Mouse (Mus musculus): Measurements from ENCODE around the gene Klrg2. TPM values are rescaled to one million over a fixed set of nuclear protein-coding genes. Genes with fewer than 3 reads are reported as not detected.

The Klrg2 gene
- polyA plus RNA-seq, 1 experiment from 2014 or later, result 0.12 TPM

- 32% methylated on average over 2 of the region's 2 CpGs for WGBS
- Histone ChIP-seq H3K27ac (ENCODE audit: low read depth, low read length) (peak overlapping the region; percentile 58; the same call in 1 of the 2 replicates), H3K4me3 (ENCODE audit: low read depth, low read length) (no peak overlapping the region), H3K36me3 (ENCODE audit: control insufficient read depth, insufficient read depth, low read length) (peaks cover 8% of the 10 kb centered on the region; the same call in 1 of the 2 replicates), H3K27me3 (replicated peaks; ENCODE audit: control insufficient read depth, insufficient read depth, low read length) (no peaks in the 10 kb centered on the region), H3K4me1 (replicated peaks; ENCODE audit: control insufficient read depth, insufficient read depth, low read length) (peaks cover 6% of the 10 kb centered on the region), H3K4me2 (no peak overlapping the region), H3K9me3 (ENCODE audit: control insufficient read depth, low read length) (no peaks in the 10 kb centered on the region), H3K9ac (ENCODE audit: low read depth, low read length) (no peak overlapping the region)
- ATAC-seq (replicated peaks; ENCODE audit: low FRiP score), result peak; percentile 90
- DNase-seq (ENCODE audit: low spot score), result no peak
Observed at GRCm38 (mm10) chr6:38623457-38623856, 13.6 kb downstream of the Klrg2 start.

GRCm38 (mm10) chr6:38622406-38622805 is 14.6 kb downstream of the Klrg2 start:
- Histone ChIP-seq H3K4me3 (ENCODE audit: low read depth, low read length) (no peak overlapping the region), H3K9me3 (ENCODE audit: control insufficient read depth, low read length) (no peaks in the 10 kb centered on the region), H3K27me3 (replicated peaks; ENCODE audit: control insufficient read depth, insufficient read depth, low read length) (no peaks in the 10 kb centered on the region), H3K27ac (ENCODE audit: low read depth, low read length) (0 out of 2 replicates have a peak overlapping the region, but pooled peaks have one; percentile 13), H3K36me3 (ENCODE audit: control insufficient read depth, insufficient read depth, low read length) (peaks cover 16% of the 10 kb centered on the region), H3K4me2 (no peak overlapping the region), H3K9ac (ENCODE audit: low read depth, low read length) (no peak overlapping the region), H3K4me1 (replicated peaks; ENCODE audit: control insufficient read depth, insufficient read depth, low read length) (peaks cover 6% of the 10 kb centered on the region)
- DNase-seq (ENCODE audit: low spot score), result no peak
- ATAC-seq (replicated peaks; ENCODE audit: low FRiP score), result no peak
- WGBS, result 74% methylated on average over 1 of the region's 1 CpGs

GRCm38 (mm10) chr6:38609892-38610291 is 27.1 kb downstream of the Klrg2 start:
- H3K36me3 ChIP-seq (ENCODE audit: control insufficient read depth, insufficient read depth, low read length), result peaks cover 15% of the 10 kb centered on the region; the same call in 1 of the 2 replicates

GRCm38 (mm10) chr6:38597481-38597880 is 39.6 kb downstream of the Klrg2 start:
- no peak overlapping the region for H3K4me3 ChIP-seq (ENCODE audit: low read depth, low read length)
- no peak for DNase-seq (ENCODE audit: low spot score)
- H3K27ac ChIP-seq (ENCODE audit: low read depth, low read length), result no peak overlapping the region
- 85% methylated on average over 4 of the region's 4 CpGs for WGBS
- no peak for ATAC-seq (replicated peaks; ENCODE audit: low FRiP score)
- H3K4me2 ChIP-seq, result no peak overlapping the region
- no peak overlapping the region for H3K9ac ChIP-seq (ENCODE audit: low read depth, low read length)
- no peaks in the 10 kb centered on the region for H3K4me1 ChIP-seq (replicated peaks; ENCODE audit: control insufficient read depth, insufficient read depth, low read length)
- H3K36me3 ChIP-seq (ENCODE audit: control insufficient read depth, insufficient read depth, low read length), result peaks cover 28% of the 10 kb centered on the region
- H3K27me3 ChIP-seq (replicated peaks; ENCODE audit: control insufficient read depth, insufficient read depth, low read length), result no peaks in the 10 kb centered on the region
- H3K9me3 ChIP-seq (ENCODE audit: control insufficient read depth, low read length), result no peaks in the 10 kb centered on the region

More at GRCm38 (mm10) chr6:38609892-38610291, 27.1 kb downstream of the Klrg2 start:
- Histone ChIP-seq H3K4me1 (replicated peaks; ENCODE audit: control insufficient read depth, insufficient read depth, low read length) (no peaks in the 10 kb centered on the region), H3K27ac (ENCODE audit: low read depth, low read length) (no peak overlapping the region), H3K4me3 (ENCODE audit: low read depth, low read length) (no peak overlapping the region), H3K9me3 (ENCODE audit: control insufficient read depth, low read length) (no peaks in the 10 kb centered on the region), H3K4me2 (no peak overlapping the region), H3K27me3 (replicated peaks; ENCODE audit: control insufficient read depth, insufficient read depth, low read length) (no peaks in the 10 kb centered on the region), H3K9ac (ENCODE audit: low read depth, low read length) (no peak overlapping the region)
- WGBS, result 83% methylated on average over 2 of the region's 2 CpGs
- DNase-seq (ENCODE audit: low spot score) (no peak), ATAC-seq (replicated peaks; ENCODE audit: low FRiP score) (no peak)

- H3K4me1 ChIP-seq (replicated peaks; ENCODE audit: control insufficient read depth, insufficient read depth, low read length), result no peaks in the 10 kb centered on the region
- H3K36me3 ChIP-seq (ENCODE audit: control insufficient read depth, insufficient read depth, low read length), result peaks cover 26% of the 10 kb centered on the region
- no peak overlapping the region for H3K27ac ChIP-seq (ENCODE audit: low read depth, low read length)
- ATAC-seq (replicated peaks; ENCODE audit: low FRiP score), result no peak
- no peak for DNase-seq (ENCODE audit: low spot score)
- no peak overlapping the region for H3K4me2 ChIP-seq
- no peak overlapping the region for H3K9ac ChIP-seq (ENCODE audit: low read depth, low read length)
- 88% methylated on average over 3 of the region's 3 CpGs for WGBS
- H3K9me3 ChIP-seq (ENCODE audit: control insufficient read depth, low read length), result no peaks in the 10 kb centered on the region
- no peak overlapping the region for H3K4me3 ChIP-seq (ENCODE audit: low read depth, low read length)
- no peaks in the 10 kb centered on the region for H3K27me3 ChIP-seq (replicated peaks; ENCODE audit: control insufficient read depth, insufficient read depth, low read length)
Observed at GRCm38 (mm10) chr6:38581711-38582110, 55.3 kb downstream of the Klrg2 start.

GRCm38 (mm10) chr6:38580112-38580857 is 56.8 kb downstream of the Klrg2 start:
- Histone ChIP-seq H3K4me2 (no peak overlapping the region), H3K9me3 (ENCODE audit: control insufficient read depth, low read length) (no peaks in the 10 kb centered on the region), H3K36me3 (ENCODE audit: control insufficient read depth, insufficient read depth, low read length) (peaks cover 16% of the 10 kb centered on the region), H3K4me3 (ENCODE audit: low read depth, low read length) (no peak overlapping the region), H3K27ac (ENCODE audit: low read depth, low read length) (no peak overlapping the region), H3K4me1 (replicated peaks; ENCODE audit: control insufficient read depth, insufficient read depth, low read length) (no peaks in the 10 kb centered on the region), H3K9ac (ENCODE audit: low read depth, low read length) (no peak overlapping the region), H3K27me3 (replicated peaks; ENCODE audit: control insufficient read depth, insufficient read depth, low read length) (no peaks in the 10 kb centered on the region)
- WGBS, result 96% methylated on average over 3 of the region's 3 CpGs
- DNase-seq (ENCODE audit: low spot score) (no peak), ATAC-seq (replicated peaks; ENCODE audit: low FRiP score) (no peak)

- WGBS, result 67% methylated on average over 2 of the region's 2 CpGs
- no peak overlapping the region for H3K27ac ChIP-seq (ENCODE audit: low read depth, low read length)
Observed at GRCm38 (mm10) chr6:38576096-38576495, 60.9 kb downstream of the Klrg2 start.

More at GRCm38 (mm10) chr6:38576096-38576495, 60.9 kb downstream of the Klrg2 start:
- Histone ChIP-seq H3K9me3 (ENCODE audit: control insufficient read depth, low read length) (no peaks in the 10 kb centered on the region), H3K4me2 (no peak overlapping the region), H3K27me3 (replicated peaks; ENCODE audit: control insufficient read depth, insufficient read depth, low read length) (no peaks in the 10 kb centered on the region), H3K9ac (ENCODE audit: low read depth, low read length) (no peak overlapping the region), H3K4me3 (ENCODE audit: low read depth, low read length) (no peak overlapping the region), H3K4me1 (replicated peaks; ENCODE audit: control insufficient read depth, insufficient read depth, low read length) (no peaks in the 10 kb centered on the region), H3K36me3 (ENCODE audit: control insufficient read depth, insufficient read depth, low read length) (peaks cover 20% of the 10 kb centered on the region)
- ATAC-seq (replicated peaks; ENCODE audit: low FRiP score), result no peak
- DNase-seq (ENCODE audit: low spot score), result no peak

All from liver, embryonic 11.5 days (tissue).